Mouse (Mus musculus) CH12.LX (cell line): Measurements from ENCODE around the gene Rab37. TPM values are rescaled to one million over a fixed set of nuclear protein-coding genes. Genes with fewer than 3 reads are reported as not detected.

ENCODE experiments used
- DNase-seq: peaks from one replicate; pipeline ENCODE4 v3.0.0-alpha.2; 2013; ENCODE audit errors: extremely low read depth
- H3K27ac ChIP-seq: 2 replicates; pipeline ENCODE4 v1.5.1; 2012; ENCODE audit warnings: low read depth, mild to moderate bottlenecking, control low read depth, moderate library complexity; ENCODE audit not compliant: insufficient read depth
- H3K27me3 ChIP-seq: replicated peaks from 2 replicates; pipeline ENCODE3; 2012; ENCODE audit warnings: inconsistent platforms
- H3K36me3 ChIP-seq, 2 experiments: replicated peaks in 1 of 2; 2 replicates each; pipeline versions ENCODE3 to v1.6.1; 2012; ENCODE audit warnings: inconsistent platforms in 1 of 2, low read length in 1 of 2, mild to moderate bottlenecking in 1 of 2, mixed read lengths in 1 of 2, moderate library complexity in 1 of 2; ENCODE audit not compliant: control insufficient read depth in 1 of 2, insufficient read depth in 1 of 2
- H3K4me1 ChIP-seq, 2 experiments: 2 replicates each; pipeline ENCODE4 v1.6.1; 2012; ENCODE audit warnings: inconsistent platforms in 1 of 2, moderate library complexity in 1 of 2; ENCODE audit not compliant: insufficient read depth in 2 of 2, control insufficient read depth in 1 of 2
- H3K4me2 ChIP-seq: 2 replicates; pipeline ENCODE4 v1.6.1; 2012; ENCODE audit warnings: low read depth, mild to moderate bottlenecking, control low read depth; ENCODE audit not compliant: poor library complexity, insufficient read depth, severe bottlenecking
- H3K4me3 ChIP-seq, 3 experiments: fragments of 150-350 bp in 1 of 3; sonication (generic) in 1 of 3; replicated peaks in 1 of 3; 2 replicates each; pipeline versions ENCODE3 to v1.5.1; 2011 to 2012; ENCODE audit warnings: low read depth in 2 of 3, low read length in 2 of 3, mild to moderate bottlenecking in 2 of 3, moderate library complexity in 2 of 3, control low read depth in 1 of 3, improper control_type of control experiment in 1 of 3, inconsistent platforms in 1 of 3, mixed read lengths in 1 of 3; ENCODE audit not compliant: poor library complexity in 1 of 3
- H3K79me2 ChIP-seq: replicated peaks from 2 replicates; pipeline ENCODE4 v1.6.1; 2012; ENCODE audit warnings: mild to moderate bottlenecking, moderate library complexity; ENCODE audit not compliant: control insufficient read depth, poor library complexity, insufficient read depth, severe bottlenecking; ENCODE audit errors: extremely low read depth
- H3K9ac ChIP-seq: 2 replicates; pipeline ENCODE4 v1.6.1; 2012; ENCODE audit warnings: low read depth, mild to moderate bottlenecking, control low read depth, moderate library complexity; ENCODE audit not compliant: insufficient read depth
- H3K9me3 ChIP-seq: replicated peaks from 2 replicates; pipeline ENCODE3; 2012; ENCODE audit warnings: low read length, inconsistent platforms, mixed read lengths
- BHLHE40 ChIP-seq: IDR thresholded peaks from 2 replicates; pipeline ENCODE4 v1.6.1; 2011; ENCODE audit warnings: mild to moderate bottlenecking, low read depth, low read length, improper control_type of control experiment
- CHD1 ChIP-seq: IDR thresholded peaks from 2 replicates; pipeline ENCODE4 v1.6.1; 2012; ENCODE audit warnings: low read depth, low read length, improper control_type of control experiment, inconsistent platforms
- CHD2 ChIP-seq: IDR thresholded peaks from 2 replicates; pipeline ENCODE4 v1.6.1; 2011; ENCODE audit warnings: low read length, improper control_type of control experiment
- CTCF ChIP-seq, 2 experiments: IDR thresholded peaks in 1 of 2; conservative IDR thresholded peaks in 1 of 2; 2 replicates each; pipeline ENCODE4 v1.5.1; 2011 to 2012; ENCODE audit warnings: low read depth in 2 of 2, low read length in 2 of 2, improper control_type of control experiment in 1 of 2, inconsistent platforms in 1 of 2, mild to moderate bottlenecking in 1 of 2, moderate library complexity in 1 of 2
- ELF1 ChIP-seq: IDR thresholded peaks from 2 replicates; pipeline ENCODE4 v1.6.1; 2014; ENCODE audit warnings: low read depth, mild to moderate bottlenecking, inconsistent platforms, low read length, improper control_type of control experiment
- GABPA ChIP-seq: IDR thresholded peaks from 2 replicates; pipeline ENCODE4 v1.6.1; 2012; ENCODE audit warnings: low read depth, low read length, improper control_type of control experiment, inconsistent platforms; ENCODE audit not compliant: insufficient replicate concordance
- IRF4 ChIP-seq: IDR thresholded peaks from 2 replicates; pipeline ENCODE4 v1.6.1; 2014; ENCODE audit warnings: low read depth, mild to moderate bottlenecking, inconsistent platforms, low read length, improper control_type of control experiment
- JUN ChIP-seq: IDR thresholded peaks from 2 replicates; pipeline ENCODE4 v1.6.1; 2011; ENCODE audit warnings: low read depth, mild to moderate bottlenecking, low read length, improper control_type of control experiment, moderate library complexity; ENCODE audit not compliant: insufficient read depth
- JUND ChIP-seq: conservative IDR thresholded peaks from 2 replicates; pipeline ENCODE4 v1.6.1; 2011; ENCODE audit warnings: low read depth, low read length, improper control_type of control experiment
- MAX ChIP-seq: IDR thresholded peaks from 2 replicates; pipeline ENCODE4 v1.6.1; 2011; ENCODE audit warnings: low read length, improper control_type of control experiment
- MAZ ChIP-seq: IDR thresholded peaks from 2 replicates; pipeline ENCODE4 v1.6.1; 2012; ENCODE audit warnings: low read depth, mild to moderate bottlenecking, inconsistent platforms, low read length, improper control_type of control experiment, moderate library complexity
- MXI1 ChIP-seq: IDR thresholded peaks from 2 replicates; pipeline ENCODE4 v1.6.1; 2011; ENCODE audit warnings: mild to moderate bottlenecking, low read depth, low read length, improper control_type of control experiment
- NELFE ChIP-seq: IDR thresholded peaks from 2 replicates; pipeline ENCODE4 v1.6.1; 2011; ENCODE audit warnings: low read depth, low read length, improper control_type of control experiment
- RAD21 ChIP-seq: IDR thresholded peaks from 2 replicates; pipeline ENCODE4 v1.6.1; 2011; ENCODE audit warnings: low read depth, mild to moderate bottlenecking, low read length, improper control_type of control experiment, moderate library complexity
- SIN3A ChIP-seq: IDR thresholded peaks from 2 replicates; pipeline ENCODE4 v1.6.1; 2012; ENCODE audit warnings: low read length, improper control_type of control experiment, inconsistent platforms
- SMC3 ChIP-seq: IDR thresholded peaks from 2 replicates; pipeline ENCODE4 v1.6.1; 2011; ENCODE audit warnings: low read depth, low read length, improper control_type of control experiment
- TBP ChIP-seq: conservative IDR thresholded peaks from 2 replicates; pipeline ENCODE4 v1.6.1; 2011; ENCODE audit warnings: low read depth, low read length, improper control_type of control experiment
- TCF12 ChIP-seq: IDR thresholded peaks from 2 replicates; pipeline ENCODE4 v1.6.1; 2014; ENCODE audit warnings: low read depth, mild to moderate bottlenecking, inconsistent platforms, low read length, improper control_type of control experiment
- UBTF ChIP-seq: IDR thresholded peaks from 2 replicates; pipeline ENCODE4 v1.6.1; 2012; ENCODE audit warnings: low read depth, mild to moderate bottlenecking, inconsistent platforms, low read length, improper control_type of control experiment, moderate library complexity
- ZNF384 ChIP-seq: IDR thresholded peaks from 2 replicates; pipeline ENCODE4 v1.6.1; 2012; ENCODE audit warnings: low read depth, low read length, improper control_type of control experiment, inconsistent platforms
- dilution Hi-C: fragments of 300-500 bp; cut with MboI; formaldehyde crosslinking; loops from 2 replicates; pipeline ENCODE4 v1.14.3; 2020; ENCODE audit warnings: low sequenced_read_pairs; ENCODE audit not compliant: extremely low pct_unique_long_range_greater_than_20kb, extremely low pct_ligation_motif_present
- in situ Hi-C: fragments of 300-500 bp; cut with MboI; formaldehyde crosslinking; loops from 3 replicates; pipeline ENCODE4 v1.14.3; 2019; ENCODE audit warnings: low sequenced_read_pairs, low pct_ligation_motif_present, low pct_unique_long_range_greater_than_20kb, mixed read lengths
- polyA plus RNA-seq: library from polyadenylated mRNA; unstranded; fragments of >175 nt; gene quantifications from 2 replicates; pipeline ENCODE4 v1.2.1, GENCODE M21; 2012; ENCODE audit warnings: low read depth; ENCODE audit not compliant: insufficient read length
- total RNA-seq, 2 experiments: library from RNA; depleted of rRNA; stranded (reverse); fragments of 300-350 nt in 1 of 2; fragments of >200 nt in 1 of 2; gene quantifications; 2 replicates each; pipeline ENCODE4 v1.2.3; 2012 to 2014

Rab37 gene
- total and polyA plus RNA-seq, 3 experiments, result 2.0 to 3.6 (median 2.3) TPM

DNA sequence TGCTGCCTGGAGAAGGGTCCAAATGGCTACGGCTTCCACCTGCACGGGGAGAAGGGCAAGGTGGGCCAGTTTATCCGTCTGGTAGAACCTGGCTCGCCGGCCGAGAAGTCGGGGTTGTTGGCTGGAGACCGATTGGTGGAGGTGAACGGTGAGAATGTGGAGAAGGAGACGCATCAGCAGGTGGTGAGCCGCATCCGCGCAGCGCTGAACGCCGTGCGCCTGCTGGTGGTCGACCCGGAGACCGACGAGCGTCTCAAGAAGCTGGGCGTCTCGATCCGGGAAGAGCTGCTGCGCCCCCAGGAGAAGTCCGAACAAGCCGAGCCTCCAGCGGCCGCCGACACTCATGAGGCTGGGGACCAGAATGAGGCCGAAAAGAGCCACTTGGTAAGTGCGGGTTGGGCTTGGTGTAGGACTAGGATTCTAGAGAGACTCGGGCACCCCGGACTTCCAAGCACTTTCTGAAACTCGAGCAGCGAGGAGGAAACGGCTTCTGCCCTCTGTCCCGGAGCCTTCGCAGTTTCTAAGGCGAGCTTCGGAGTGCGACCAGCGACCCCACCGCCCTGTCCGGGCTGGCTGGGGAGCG lies 72.4 kb downstream of the Rab37 start:
- Histone ChIP-seq H3K9me3 (peaks cover 8% of the 10 kb centered on the region), H3K4me2 (peak overlapping the region; percentile 77), H3K36me3 (peaks cover 3 to 33% of the 10 kb centered on the region in 2 experiments), H3K4me3 (peak overlapping the region; percentile 69 to 98 (median 86)), H3K9ac (peak overlapping the region; percentile 46), H3K79me2 (peaks cover 40% of the 10 kb centered on the region), H3K4me1 (peaks cover 16 to 52% of the 10 kb centered on the region in 2 experiments), H3K27ac (peak overlapping the region; percentile 1), H3K27me3 (no peaks in the 10 kb centered on the region)
- dilution Hi-C loops, result no loop called here
- peak; percentile 64 for DNase-seq
- in situ Hi-C loops, result loop anchor here (5.0 kb wide), 3 partner anchors 34 to 109 kb away; no protein-coding TSS in a partner anchor
- TF ChIP-seq MAZ (no peak), TBP (no peak), SIN3A (peak; percentile 47; the same call in 1 of the 2 replicates), CHD1 (peak; percentile 72), TCF12 (no peak), SMC3 (peak; percentile 21), UBTF (peak; percentile 96), JUN (no peak), IRF4 (no peak), CTCF (conservative IDR thresholded peaks at IDR 0.05 in 1 of 2, IDR thresholded peaks at IDR 0.05 in 1 of 2; ENCODE audit: low read depth in 2 of 2, low read length in 2 of 2) (peak in 1 of 2 experiments; percentile 51; a peak in 2 of 4 replicates), RAD21 (peak; percentile 7), MAX (0 out of 2 replicates have a peak, but pooled peaks have one; percentile 14)

DNA sequence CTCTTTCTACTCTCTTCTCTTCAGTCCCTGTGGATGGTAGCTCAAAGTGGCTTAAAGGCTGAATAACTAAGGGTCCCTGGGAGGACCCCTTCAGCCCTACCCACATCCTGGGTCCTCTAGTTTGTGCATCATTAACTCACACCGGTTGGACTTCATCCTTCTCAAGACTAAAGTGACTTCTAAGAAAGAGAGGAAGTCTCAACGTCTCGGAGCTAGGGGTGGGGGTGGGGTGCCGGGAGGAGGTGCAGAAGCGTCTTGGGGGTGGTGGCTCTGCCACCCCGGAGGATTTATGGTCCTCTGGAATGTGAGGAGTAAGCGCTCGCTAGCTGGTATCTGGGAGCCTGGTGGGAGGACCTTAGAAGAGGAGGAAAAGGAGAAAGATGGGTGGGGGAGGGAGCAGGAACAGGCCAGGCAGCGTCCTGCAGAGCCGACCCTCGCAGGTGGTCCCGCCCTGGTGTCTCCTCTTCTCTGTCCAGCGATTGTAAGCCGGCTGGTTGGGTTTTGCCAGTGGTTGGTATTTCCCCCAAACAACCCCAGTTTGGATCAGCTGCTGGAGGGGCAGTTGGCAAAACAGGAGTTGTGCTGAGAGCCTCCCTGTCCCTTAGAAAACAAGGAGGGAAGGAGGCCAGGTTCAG lies 73.2 kb downstream of the Rab37 start:
- Histone ChIP-seq H3K27ac (no peak overlapping the region), H3K9ac (peak overlapping the region; percentile 46), H3K4me2 (peak overlapping the region; percentile 77), H3K79me2 (peaks cover 40% of the 10 kb centered on the region), H3K4me3 (peak overlapping the region; percentile 69 to 98 (median 86)), H3K9me3 (peaks cover 2% of the 10 kb centered on the region), H3K4me1 (peaks cover 16 to 49% of the 10 kb centered on the region in 2 experiments), H3K27me3 (no peaks in the 10 kb centered on the region), H3K36me3 (peaks cover 7 to 39% of the 10 kb centered on the region in 2 experiments)
- TF ChIP-seq GABPA (no peak), NELFE (no peak), CHD2 (peak; percentile 92), RAD21 (no peak), ELF1 (peak; percentile 36; the same call in 1 of the 2 replicates), MXI1 (peak; percentile 59), SIN3A (peak; percentile 52), ZNF384 (no peak), JUND (no peak), SMC3 (no peak; the same call in 1 of the 2 replicates), TBP (no peak), BHLHE40 (0 out of 2 replicates have a peak, but pooled peaks have one; percentile 20)
- DNase-seq, result no peak
- dilution Hi-C loops, result no loop called here
- in situ Hi-C loops, result loop anchor here (5.0 kb wide), 3 partner anchors 33 to 108 kb away; no protein-coding TSS in a partner anchor
